Mouse (Mus musculus): ENCODE data around the gene Ncmap.

Ncmap gene

GRCm38 (mm10) chr4:135337376-135337942 lies 60.6 kb downstream of the Ncmap start:
- DNase-seq = no peak

- no peak for DNase-seq
These were observed 62.0 kb downstream of the Ncmap start for GRCm38 (mm10) chr4:135336023-135336357.

- DNase-seq = no peak
These were observed 62.6 kb downstream of the Ncmap start for GRCm38 (mm10) chr4:135335327-135336022.

GRCm38 (mm10) chr4:135326469-135326868 lies 71.6 kb downstream of the Ncmap start:
- no peak for DNase-seq

- no peak for DNase-seq
These were observed 72.0 kb downstream of the Ncmap start for GRCm38 (mm10) chr4:135326046-135326445.

- DNase-seq = no peak
These were observed 75.0 kb downstream of the Ncmap start for GRCm38 (mm10) chr4:135323021-135323420.
